Mouse (Mus musculus): Measurements from ENCODE around the gene Zfp872. TPM values are rescaled to one million over a fixed set of nuclear protein-coding genes. Genes with fewer than 3 reads are reported as not detected.

The Zfp872 gene
- polyA plus RNA-seq, 1 experiment from 2014 or later: 0.26 TPM

DNA sequence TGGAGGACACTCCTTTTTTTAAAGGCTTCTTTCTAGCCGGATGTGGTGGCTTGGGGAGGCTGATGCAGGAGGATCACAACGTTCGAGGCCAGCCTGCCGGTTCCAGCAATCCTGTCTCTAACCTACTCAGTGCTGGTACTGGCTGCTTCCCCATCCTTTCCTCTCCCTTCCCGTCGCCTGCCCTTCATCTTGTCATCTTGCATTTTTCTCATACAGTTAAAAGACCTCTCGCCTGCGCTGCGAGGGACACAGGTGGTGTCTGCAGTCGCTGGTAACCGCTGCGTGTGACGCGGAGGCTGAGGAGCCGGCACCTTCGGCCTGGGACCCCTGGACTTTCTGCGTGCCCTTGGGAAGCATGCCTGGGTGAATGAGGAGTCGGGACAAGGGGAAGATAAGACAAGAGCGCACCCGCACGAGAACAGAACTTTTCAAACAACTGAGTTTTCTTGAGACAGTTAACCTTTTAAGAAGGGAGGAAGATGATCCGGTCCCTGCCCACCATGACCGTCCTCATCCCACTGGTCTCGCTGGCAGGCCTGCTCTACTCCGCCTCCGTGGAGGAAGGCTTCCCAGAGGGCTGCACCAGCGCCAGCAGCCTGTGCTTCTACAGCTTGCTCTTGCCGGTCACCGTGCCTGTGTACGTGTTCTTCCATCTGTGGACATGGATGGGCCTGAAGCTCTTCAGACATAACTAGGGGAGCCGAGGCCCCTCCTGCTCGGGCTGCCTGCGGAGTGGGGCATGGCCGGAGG is 30.2 kb upstream of the Zfp872 start:
- H3K27ac ChIP-seq (replicated peaks): peak overlapping the region; percentile 87; the same call in 1 of the 2 replicates

DNA sequence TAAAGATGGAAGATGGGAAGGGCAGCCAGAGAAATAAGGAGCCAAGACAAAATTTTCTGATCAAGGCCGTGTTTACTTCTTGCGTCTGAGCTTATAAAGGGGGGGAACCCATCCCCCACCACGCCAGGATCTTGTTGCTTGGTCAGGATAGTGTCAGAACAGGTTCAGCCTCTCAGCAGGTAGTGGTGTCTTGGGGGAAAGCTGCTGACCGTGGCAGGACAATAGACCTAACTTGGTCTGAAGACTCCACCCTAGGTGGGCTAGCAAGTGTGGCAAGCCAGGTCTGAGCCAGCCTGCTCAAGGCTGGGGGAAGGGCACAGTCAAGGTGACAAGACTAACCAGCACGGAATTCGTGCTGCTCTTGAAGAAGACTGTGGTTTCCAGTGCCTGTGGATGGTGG is 26.6 kb upstream of the Zfp872 start:
- Histone ChIP-seq H3K4me3 (no peak overlapping the region), H3K36me3 (replicated peaks) (peaks cover 10% of the 10 kb centered on the region), H3K27me3 (replicated peaks; ENCODE audit: low read depth, poor library complexity, severe bottlenecking) (peaks cover 28% of the 10 kb centered on the region), H3K4me1 (peaks cover 23% of the 10 kb centered on the region), H3K9me3 (no peaks in the 10 kb centered on the region), H3K27ac (replicated peaks) (no peak overlapping the region)
- DNase-seq (ENCODE audit: low spot score): no peak
- WGBS: 30% methylated on average over 6 of the region's 6 CpGs

More for the DNA sequence above, 30.2 kb upstream of the Zfp872 start:
- 70% methylated on average over 34 of the region's 34 CpGs for WGBS
- no peak for DNase-seq (ENCODE audit: low spot score)
- Histone ChIP-seq H3K4me3 (peak overlapping the region; percentile 69), H3K36me3 (replicated peaks) (peaks cover 10% of the 10 kb centered on the region), H3K27me3 (replicated peaks; ENCODE audit: low read depth, poor library complexity, severe bottlenecking) (peaks cover 13% of the 10 kb centered on the region), H3K9me3 (no peaks in the 10 kb centered on the region), H3K4me1 (peaks cover 17% of the 10 kb centered on the region)

DNA sequence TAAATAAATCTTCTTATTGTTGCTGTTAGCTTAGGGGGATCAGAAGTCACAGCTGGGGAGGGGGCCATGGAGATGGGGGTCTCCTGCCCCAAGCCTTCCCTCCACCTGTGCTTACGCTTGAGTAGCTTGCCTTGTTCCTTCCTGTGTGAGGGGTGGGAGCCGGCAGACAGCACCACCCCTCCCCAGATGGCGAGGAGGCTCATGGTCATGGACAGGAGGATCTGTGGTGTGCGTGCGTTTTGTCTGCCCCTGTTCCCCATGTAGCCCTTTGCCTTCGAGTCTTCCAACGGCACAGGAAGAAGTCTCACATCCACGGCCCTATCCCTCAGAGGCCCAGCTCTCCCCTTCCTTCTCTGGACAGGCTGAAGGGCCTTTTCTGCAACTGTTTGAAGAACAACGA is 25.6 kb upstream of the Zfp872 start:
- no peak overlapping the region for H3K27ac ChIP-seq (replicated peaks)
- H3K9me3 ChIP-seq: peaks cover 8% of the 10 kb centered on the region; the same call in 1 of the 2 replicates
- peaks cover 10% of the 10 kb centered on the region for H3K36me3 ChIP-seq (replicated peaks)
- H3K27me3 ChIP-seq (replicated peaks; ENCODE audit: low read depth, poor library complexity, severe bottlenecking): peaks cover 28% of the 10 kb centered on the region
- 77% methylated on average over 9 of the region's 9 CpGs for WGBS
- H3K4me3 ChIP-seq: no peak overlapping the region
- peaks cover 19% of the 10 kb centered on the region for H3K4me1 ChIP-seq
- DNase-seq (ENCODE audit: low spot score): no peak

DNA sequence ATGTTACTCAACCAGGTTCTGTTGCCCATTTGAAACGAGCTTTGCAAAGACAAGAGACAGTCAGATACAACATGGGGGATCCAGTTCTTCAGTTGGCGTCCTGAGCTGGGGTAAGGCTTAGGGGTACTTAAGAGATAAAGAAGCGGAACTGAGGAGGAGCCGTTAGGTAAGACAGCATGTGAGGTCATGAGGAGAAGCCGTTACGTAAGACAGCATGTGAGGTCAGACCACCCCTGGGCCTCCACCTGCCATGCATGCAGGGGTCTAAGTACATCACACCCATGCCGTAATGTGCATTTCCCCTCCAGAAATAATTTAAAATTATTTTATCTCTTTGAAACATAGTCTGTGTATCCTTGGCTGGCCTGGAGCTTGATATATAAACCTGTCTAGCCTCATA is 25.0 kb upstream of the Zfp872 start:
- no peak for DNase-seq (ENCODE audit: low spot score)

DNA sequence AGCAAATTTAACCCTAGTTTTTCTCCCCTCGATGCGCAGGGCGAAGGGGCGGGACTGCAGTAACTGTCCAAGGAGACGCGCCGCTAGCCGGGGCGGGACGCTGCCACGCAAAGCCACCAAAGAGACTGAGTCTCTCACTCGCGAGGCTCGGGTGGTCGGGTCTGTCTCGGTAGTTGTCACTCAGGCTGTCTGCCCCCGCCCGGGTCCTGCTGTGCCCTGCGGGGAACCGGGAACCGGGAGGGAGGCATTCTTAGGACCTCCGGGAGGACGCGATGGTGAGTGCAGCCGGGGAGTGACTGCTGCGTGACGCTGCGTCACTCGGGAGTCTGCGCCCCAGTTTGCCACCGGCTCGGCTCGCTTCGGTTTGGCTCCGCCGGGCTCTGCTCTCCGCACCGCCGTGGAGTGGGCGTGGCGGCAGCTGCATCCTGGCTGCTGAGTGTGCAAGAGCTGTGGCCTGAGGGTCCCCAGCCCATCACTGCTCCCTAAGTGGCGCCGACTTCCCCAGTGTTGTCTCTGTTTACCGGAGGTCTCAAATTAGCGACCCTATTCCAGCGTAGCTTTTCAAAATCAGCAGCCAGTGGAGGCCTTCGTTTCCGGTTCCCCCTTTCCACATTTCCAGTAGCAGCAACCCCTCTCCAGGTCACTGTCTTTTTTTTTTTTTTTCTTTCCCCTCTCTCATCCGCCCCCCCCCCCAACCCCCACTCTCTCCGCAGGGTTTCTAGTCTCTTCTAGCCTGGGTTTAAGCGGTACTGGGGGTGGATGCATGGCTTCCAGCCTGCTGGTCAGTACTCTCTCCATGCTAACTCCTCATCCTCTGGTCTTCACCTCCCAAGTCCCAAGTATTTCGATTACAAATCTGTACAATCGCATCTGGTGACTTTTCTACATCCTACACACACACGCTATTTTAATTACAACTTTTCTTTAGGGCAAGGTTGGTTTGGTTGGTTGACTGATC is 22.9 kb upstream of the Zfp872 start:
- H3K9me3 ChIP-seq: peaks cover 9% of the 10 kb centered on the region; the same call in 1 of the 2 replicates
- WGBS: 2% methylated on average over 53 of the region's 54 CpGs
- H3K27ac ChIP-seq (replicated peaks): peak overlapping the region; percentile 82

More for the DNA sequence above, 25.0 kb upstream of the Zfp872 start:
- H3K4me3 ChIP-seq: no peak overlapping the region
- WGBS: 88% methylated on average over 7 of the region's 7 CpGs
- peaks cover 12% of the 10 kb centered on the region for H3K4me1 ChIP-seq
- H3K27ac ChIP-seq (replicated peaks): no peak overlapping the region
- H3K36me3 ChIP-seq (replicated peaks): peaks cover 8% of the 10 kb centered on the region
- H3K9me3 ChIP-seq: peaks cover 9% of the 10 kb centered on the region; the same call in 1 of the 2 replicates
- H3K27me3 ChIP-seq (replicated peaks; ENCODE audit: low read depth, poor library complexity, severe bottlenecking): peaks cover 22% of the 10 kb centered on the region

DNA sequence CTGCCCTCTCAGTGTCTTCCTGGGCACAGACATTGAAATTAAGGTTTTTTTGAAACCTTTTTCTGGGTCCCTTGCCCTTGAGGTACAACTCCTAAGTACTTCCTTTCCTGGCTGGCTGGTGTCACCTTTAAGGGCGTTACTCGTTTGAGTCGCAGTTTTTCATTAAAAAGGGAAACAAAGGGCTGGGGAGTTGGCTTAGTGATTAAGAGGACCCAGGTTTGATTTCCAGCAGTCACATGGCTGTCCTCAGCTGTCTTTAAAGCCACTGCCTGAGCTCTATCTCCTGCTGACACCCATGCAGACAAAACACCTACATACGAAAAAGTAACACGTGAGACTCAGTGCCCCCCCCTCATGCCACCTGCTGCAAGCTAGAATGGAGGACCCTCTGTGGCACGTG is 21.9 kb upstream of the Zfp872 start:
- Histone ChIP-seq H3K4me1 (peaks cover 11% of the 10 kb centered on the region), H3K4me3 (no peak overlapping the region)
- WGBS: 51% methylated on average over 6 of the region's 6 CpGs

More for the DNA sequence above, 22.9 kb upstream of the Zfp872 start:
- peak; percentile 77 for DNase-seq (ENCODE audit: low spot score)
- peaks cover 11% of the 10 kb centered on the region for H3K4me1 ChIP-seq
- peaks cover 15% of the 10 kb centered on the region; the same call in 1 of the 2 replicates for H3K27me3 ChIP-seq (replicated peaks; ENCODE audit: low read depth, poor library complexity, severe bottlenecking)
- H3K36me3 ChIP-seq (replicated peaks): no peaks in the 10 kb centered on the region
- H3K4me3 ChIP-seq: peak overlapping the region; percentile 76

DNA sequence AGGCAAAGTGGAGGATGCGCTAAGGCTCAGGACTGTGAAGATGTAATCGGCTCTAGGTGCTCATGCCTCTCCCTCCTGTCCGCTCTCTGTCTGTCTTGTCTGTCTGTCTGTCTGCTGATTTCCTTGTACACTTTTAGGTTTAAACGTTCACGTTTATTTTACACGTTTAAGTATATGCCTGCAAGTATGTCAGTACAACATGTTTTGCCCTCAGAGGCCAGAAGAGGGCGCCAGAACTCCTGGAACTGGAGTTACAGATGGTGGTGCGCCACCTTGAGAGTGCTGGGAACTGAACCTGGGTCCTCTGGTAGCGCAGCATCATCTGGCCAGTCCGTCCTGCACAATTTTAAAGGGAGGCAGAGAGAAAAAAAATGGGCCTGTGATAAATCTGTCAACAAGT is 21.2 kb upstream of the Zfp872 start:
- Histone ChIP-seq H3K4me1 (peaks cover 11% of the 10 kb centered on the region), H3K4me3 (no peak overlapping the region), H3K27ac (replicated peaks) (no peak overlapping the region), H3K36me3 (replicated peaks) (no peaks in the 10 kb centered on the region), H3K9me3 (peaks cover 9% of the 10 kb centered on the region; the same call in 1 of the 2 replicates), H3K27me3 (replicated peaks; ENCODE audit: low read depth, poor library complexity, severe bottlenecking) (peaks cover 15% of the 10 kb centered on the region; the same call in 1 of the 2 replicates)
- WGBS: 92% methylated on average over 10 of the region's 10 CpGs
- no peak for DNase-seq (ENCODE audit: low spot score)

More for the DNA sequence above, 21.9 kb upstream of the Zfp872 start:
- no peaks in the 10 kb centered on the region for H3K36me3 ChIP-seq (replicated peaks)
- no peak overlapping the region for H3K27ac ChIP-seq (replicated peaks)
- H3K27me3 ChIP-seq (replicated peaks; ENCODE audit: low read depth, poor library complexity, severe bottlenecking): peaks cover 15% of the 10 kb centered on the region; the same call in 1 of the 2 replicates
- no peak for DNase-seq (ENCODE audit: low spot score)
- H3K9me3 ChIP-seq: peaks cover 9% of the 10 kb centered on the region; the same call in 1 of the 2 replicates

DNA sequence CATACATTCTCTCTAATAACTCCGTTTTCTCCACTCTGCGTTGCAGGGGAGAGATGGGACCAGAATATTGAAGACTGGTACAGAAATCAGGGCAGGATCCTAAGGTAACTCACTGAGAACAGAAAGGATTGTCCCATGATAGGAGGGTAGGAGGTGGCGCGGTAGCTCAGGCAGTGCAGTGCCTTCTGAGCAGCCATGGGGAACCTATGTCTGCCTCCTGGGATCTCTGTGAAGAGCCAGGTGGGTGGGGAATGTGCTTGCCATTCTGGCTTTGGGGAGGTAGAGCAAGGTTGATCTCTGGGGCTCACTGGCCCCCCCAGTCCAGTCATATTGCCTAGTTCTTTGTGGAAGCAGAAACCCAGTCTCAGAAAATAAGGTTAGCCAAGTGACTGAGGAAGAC is 20.1 kb upstream of the Zfp872 start:
- Histone ChIP-seq H3K36me3 (replicated peaks) (no peaks in the 10 kb centered on the region), H3K4me1 (peaks cover 11% of the 10 kb centered on the region), H3K27ac (replicated peaks) (no peak overlapping the region), H3K4me3 (no peak overlapping the region), H3K9me3 (peaks cover 9% of the 10 kb centered on the region; the same call in 1 of the 2 replicates), H3K27me3 (replicated peaks; ENCODE audit: low read depth, poor library complexity, severe bottlenecking) (peaks cover 15% of the 10 kb centered on the region; the same call in 1 of the 2 replicates)
- no peak for DNase-seq (ENCODE audit: low spot score)
- WGBS: 95% methylated on average over 4 of the region's 4 CpGs

DNA sequence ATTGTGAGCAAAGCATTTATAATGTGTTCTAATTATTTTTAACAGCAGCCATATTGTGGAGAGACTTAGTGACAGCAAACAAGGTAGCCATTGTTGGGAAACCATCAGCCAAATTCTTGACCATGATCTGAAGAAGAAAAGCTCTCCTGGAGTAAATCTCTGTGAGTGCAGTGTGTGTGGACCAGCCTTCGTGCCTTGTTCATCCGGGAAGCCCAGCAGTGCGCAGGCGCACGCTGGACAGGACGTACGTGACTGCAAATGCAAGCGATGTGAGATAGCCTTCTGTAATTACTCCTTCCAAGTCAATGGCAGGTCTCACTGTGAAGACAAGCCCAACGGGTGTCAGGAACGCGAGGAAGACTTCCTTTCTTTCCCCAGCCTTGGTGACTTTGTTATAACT is 18.6 kb upstream of the Zfp872 start:
- WGBS: 93% methylated on average over 11 of the region's 11 CpGs
- H3K4me3 ChIP-seq: no peak overlapping the region

DNA sequence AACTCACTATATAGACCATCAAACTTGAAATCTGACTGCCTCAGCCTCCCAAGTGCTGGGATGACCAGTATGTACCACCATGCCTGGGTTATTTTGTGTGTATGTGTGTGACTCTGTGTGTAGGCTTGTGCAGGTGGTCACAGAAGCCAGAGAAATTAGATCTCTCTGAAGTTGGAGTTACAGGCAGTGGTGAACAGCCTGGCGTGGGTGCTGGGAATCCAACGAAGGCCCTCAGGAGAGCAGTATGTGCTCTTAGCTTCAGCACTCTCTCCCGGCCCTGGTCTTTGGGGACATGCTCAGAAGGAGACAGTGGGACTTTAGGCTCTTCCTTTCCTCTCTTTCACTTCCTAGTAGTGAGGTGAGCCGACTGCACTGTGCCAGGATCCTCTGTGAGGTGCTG is 15.6 kb upstream of the Zfp872 start:
- peaks cover 10% of the 10 kb centered on the region; the same call in 1 of the 2 replicates for H3K9me3 ChIP-seq
- no peaks in the 10 kb centered on the region for H3K36me3 ChIP-seq (replicated peaks)
- H3K4me3 ChIP-seq: no peak overlapping the region
- no peak overlapping the region for H3K27ac ChIP-seq (replicated peaks)
- 85% methylated on average over 4 of the region's 4 CpGs for WGBS
- no peaks in the 10 kb centered on the region for H3K4me1 ChIP-seq
- H3K27me3 ChIP-seq (replicated peaks; ENCODE audit: low read depth, poor library complexity, severe bottlenecking): no peaks in the 10 kb centered on the region
- no peak for DNase-seq (ENCODE audit: low spot score)

More for the DNA sequence above, 18.6 kb upstream of the Zfp872 start:
- Histone ChIP-seq H3K4me1 (peaks cover 11% of the 10 kb centered on the region), H3K27ac (replicated peaks) (no peak overlapping the region), H3K9me3 (peaks cover 9% of the 10 kb centered on the region; the same call in 1 of the 2 replicates), H3K27me3 (replicated peaks; ENCODE audit: low read depth, poor library complexity, severe bottlenecking) (no peaks in the 10 kb centered on the region), H3K36me3 (replicated peaks) (no peaks in the 10 kb centered on the region)
- DNase-seq (ENCODE audit: low spot score): no peak

DNA sequence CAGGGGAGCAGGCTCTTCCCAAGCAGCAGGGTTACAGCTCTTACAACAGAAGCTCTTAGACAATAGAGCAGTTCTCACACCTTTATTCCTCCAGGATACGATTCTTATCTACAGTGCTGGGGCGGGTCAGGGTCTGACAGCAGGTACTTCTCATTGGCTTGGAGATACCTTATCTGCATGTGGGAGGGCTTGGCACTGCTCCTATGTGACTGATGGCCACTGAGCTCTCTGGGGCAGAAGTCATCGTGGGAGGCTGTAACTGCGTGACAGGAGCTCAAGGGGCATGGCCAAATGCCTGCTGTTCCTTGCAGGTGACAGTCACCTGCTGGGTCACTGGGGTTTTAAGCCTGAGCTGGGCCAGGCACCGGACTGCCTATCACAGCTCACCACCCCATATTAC is 8.5 kb downstream of the Zfp872 start:
- H3K27me3 ChIP-seq (replicated peaks; ENCODE audit: low read depth, poor library complexity, severe bottlenecking): no peaks in the 10 kb centered on the region
- H3K27ac ChIP-seq (replicated peaks): no peak overlapping the region
- 45% methylated on average over 5 of the region's 5 CpGs for WGBS
- no peaks in the 10 kb centered on the region for H3K36me3 ChIP-seq (replicated peaks)
- DNase-seq (ENCODE audit: low spot score): no peak
- H3K4me1 ChIP-seq: no peaks in the 10 kb centered on the region
- H3K4me3 ChIP-seq: no peak overlapping the region
- peaks cover 31% of the 10 kb centered on the region for H3K9me3 ChIP-seq

DNA sequence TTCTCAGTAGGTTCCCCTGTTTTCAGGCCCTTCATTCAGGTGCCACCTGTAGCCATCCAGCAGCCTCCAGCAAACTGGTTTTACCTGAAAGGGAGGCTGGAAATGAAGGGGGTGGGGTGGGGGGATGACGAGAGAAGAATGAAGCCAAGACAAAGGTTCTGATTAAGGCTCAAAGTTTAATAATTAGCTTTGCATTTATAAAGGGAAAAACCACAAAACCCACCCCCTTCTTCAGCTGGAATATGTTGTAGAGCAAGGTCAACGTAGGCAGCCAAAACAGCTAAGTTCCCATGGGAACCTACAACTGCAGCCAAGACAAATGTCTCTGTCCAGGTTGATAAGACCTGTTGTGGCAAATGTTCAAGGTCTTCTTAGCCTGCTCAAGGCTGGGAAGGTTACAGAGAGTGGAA is 25.9 kb downstream of the Zfp872 start:
- Histone ChIP-seq H3K4me1 (no peaks in the 10 kb centered on the region), H3K9me3 (no peaks in the 10 kb centered on the region), H3K36me3 (replicated peaks) (no peaks in the 10 kb centered on the region), H3K27ac (replicated peaks) (no peak overlapping the region), H3K4me3 (no peak overlapping the region), H3K27me3 (replicated peaks; ENCODE audit: low read depth, poor library complexity, severe bottlenecking) (no peaks in the 10 kb centered on the region)
- 65% methylated on average over 2 of the region's 2 CpGs for WGBS
- DNase-seq (ENCODE audit: low spot score): no peak
